12 mouse cellular contexts compared by ENCODE assay signal in the genomic region with DNA sequence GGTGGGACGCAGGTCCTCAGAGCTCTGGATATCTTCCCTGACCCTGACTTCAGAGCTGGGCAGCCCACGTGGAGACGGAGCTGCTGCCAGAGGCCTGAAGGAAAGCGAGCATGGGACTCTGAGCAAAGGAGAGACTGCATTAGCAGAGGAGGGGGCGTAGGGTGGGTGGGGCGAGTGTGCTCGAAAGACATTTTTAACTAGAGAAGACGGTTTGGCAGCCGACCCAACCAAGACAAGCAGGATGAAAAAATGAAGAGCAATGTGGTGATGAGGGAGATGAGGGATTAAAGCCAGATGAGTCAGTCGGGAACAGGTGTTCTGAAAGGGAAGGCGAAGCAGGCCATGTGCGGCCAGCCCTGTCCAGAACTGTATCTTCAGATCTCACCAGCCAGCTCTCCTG.
DNase-seq lines count a peak whose midpoint lies in the region.
"Had no signal": no experiment of that assay in that cellular context is flagged by ENCODE, and none has a peak within 500 bp of the region (broad histone marks: within the 10 kb centered on the region; RNA-seq: fewer than 3 reads in every experiment).

No protein-coding gene starts in this region.

- DNase-seq in cerebellum, adult 9-11 months = peak; percentile 42
- no peak for DNase-seq in cerebellum, postnatal 14 days
- DNase-seq in NIH3T3 (ENCODE audit: low read depth) = peak; percentile 12
- DNase-seq in layer of hippocampus, adult 9-11 months = peak; percentile 81
- DNase-seq in right cerebral cortex, adult 2 months (ENCODE audit: low spot score in 2 of 2) = peak; percentile 75 to 83
- no peak for DNase-seq in thymus, postnatal 10 days (ENCODE audit: low spot score in 2 of 2)
- DNase-seq in ovary, postnatal 36 days (ENCODE audit: low spot score) = no peak
- no peak for DNase-seq in kidney, postnatal 36 days
- DNase-seq: heart, adult 2 months; kidney, adult 18-20 months; lung, postnatal 4 days; thymus, adult 18-20 months had no signal

Comparison
In these comparisons a context has a peak if more than half of its experiments do, and no peak if none do; other contexts are left out.
1. DNase-seq: peak in cerebellum, adult 9-11 months (single experiment), NIH3T3 (single experiment), layer of hippocampus, adult 9-11 months (single experiment) and right cerebral cortex, adult 2 months (2 of 2); none in cerebellum, postnatal 14 days (0 of 2), thymus, postnatal 10 days (0 of 2), ovary, postnatal 36 days (single experiment) and kidney, postnatal 36 days (0 of 2).